Mouse (Mus musculus): ENCODE results near the gene Ahrr.

Ahrr gene

GRCm38 (mm10) chr13:74245214-74245898 lies 46.8 kb downstream of the Ahrr start:
- peak; percentile 89 for DNase-seq (ENCODE audit: low read depth, low spot score)

- DNase-seq (ENCODE audit: low read depth, low spot score): no peak
These were observed 54.6 kb downstream of the Ahrr start for GRCm38 (mm10) chr13:74237574-74237973.

GRCm38 (mm10) chr13:74220659-74221058 lies 71.5 kb downstream of the Ahrr start:
- DNase-seq (ENCODE audit: low read depth, low spot score): no peak

GRCm38 (mm10) chr13:74218441-74218840 lies 73.7 kb downstream of the Ahrr start:
- DNase-seq (ENCODE audit: low read depth, low spot score): no peak

- no peak for DNase-seq (ENCODE audit: low read depth, low spot score)
These were observed 83.2 kb downstream of the Ahrr start for GRCm38 (mm10) chr13:74208986-74209345.

- DNase-seq (ENCODE audit: low read depth, low spot score): peak; percentile 91
These were observed 83.7 kb downstream of the Ahrr start, which contains the start of gene Exoc3 for GRCm38 (mm10) chr13:74208317-74208985. TSS of gene Exoc3 (minus strand) at chr13:74208732.

- DNase-seq (ENCODE audit: low read depth, low spot score): no peak
These were observed 95.7 kb downstream of the Ahrr start for GRCm38 (mm10) chr13:74196451-74196850.

- DNase-seq (ENCODE audit: low read depth, low spot score): peak; percentile 10
These were observed 99.5 kb downstream of the Ahrr start for GRCm38 (mm10) chr13:74192613-74193012.

- no peak for DNase-seq (ENCODE audit: low read depth, low spot score)
These were observed 109.0 kb downstream of the Ahrr start for GRCm38 (mm10) chr13:74183011-74183695.

GRCm38 (mm10) chr13:74172036-74172435 lies 120.1 kb downstream of the Ahrr start:
- no peak for DNase-seq (ENCODE audit: low read depth, low spot score)

GRCm38 (mm10) chr13:74169446-74170164 lies 122.5 kb downstream of the Ahrr start:
- DNase-seq (ENCODE audit: low read depth, low spot score): no peak

- DNase-seq (ENCODE audit: low read depth, low spot score): no peak
These were observed 124.6 kb downstream of the Ahrr start for GRCm38 (mm10) chr13:74167492-74167891.

GRCm38 (mm10) chr13:74167057-74167413 lies 125.1 kb downstream of the Ahrr start:
- no peak for DNase-seq (ENCODE audit: low read depth, low spot score)

- peak; percentile 50 for DNase-seq (ENCODE audit: low read depth, low spot score)
These were observed 125.6 kb downstream of the Ahrr start for GRCm38 (mm10) chr13:74166348-74167056.

Data from mesoderm, embryonic 11.5 days (tissue).